Mouse (Mus musculus) heart, embryonic 11.5 days (tissue): Measurements from ENCODE around the gene Atg7. TPM values are rescaled to one million over a fixed set of nuclear protein-coding genes. Genes with fewer than 3 reads are reported as not detected.
A peak's percentile ranks its signal among the peaks of the same experiment; 100 is the strongest.

Experiments used
- ATAC-seq: fragments of 200-750 bp; cut with Nextera tagmentation; replicated peaks from 2 replicates; pipeline ENCODE4 v1.8.0; 2017; ENCODE audit warnings: moderate library complexity; ENCODE audit not compliant: insufficient number of reproducible peaks, low FRiP score, low TSS enrichment
- H3K27ac ChIP-seq: fragments of 300-500 bp; sonication (generic); 2 replicates; pipeline ENCODE4 v1.5.1; 2014; ENCODE audit warnings: mild to moderate bottlenecking, low read depth, low read length
- H3K27me3 ChIP-seq: fragments of 300-500 bp; sonication (generic); 2 replicates; pipeline ENCODE4 v1.6.1; 2014; ENCODE audit warnings: mild to moderate bottlenecking, low read length, mixed read lengths; ENCODE audit not compliant: control insufficient read depth, insufficient read depth
- H3K36me3 ChIP-seq: fragments of 300-500 bp; sonication (generic); 2 replicates; pipeline ENCODE4 v1.6.1; 2014; ENCODE audit warnings: mild to moderate bottlenecking, low read length, moderate library complexity, mixed read lengths; ENCODE audit not compliant: control insufficient read depth, insufficient read depth
- H3K4me1 ChIP-seq: fragments of 300-500 bp; sonication (generic); 2 replicates; pipeline ENCODE4 v1.6.1; 2014; ENCODE audit warnings: low read length; ENCODE audit not compliant: control insufficient read depth, insufficient read depth
- H3K4me2 ChIP-seq: fragments of 300-500 bp; sonication (generic); 2 replicates; pipeline ENCODE4 v1.6.1; 2014; ENCODE audit warnings: mild to moderate bottlenecking, moderate library complexity
- H3K4me3 ChIP-seq: fragments of 300-500 bp; sonication (generic); 2 replicates; pipeline ENCODE4 v1.5.1; 2014; ENCODE audit warnings: low read depth, low read length
- H3K9ac ChIP-seq: fragments of 300-500 bp; sonication (generic); 2 replicates; pipeline ENCODE4 v1.6.1; 2014; ENCODE audit warnings: mild to moderate bottlenecking, low read depth, low read length, moderate library complexity
- H3K9me3 ChIP-seq: fragments of 300-500 bp; sonication (generic); replicated peaks from 2 replicates; pipeline ENCODE4 v1.6.1; 2016; ENCODE audit warnings: low read length; ENCODE audit not compliant: control insufficient read depth
- WGBS: fragments of 180-500 bp; shearing (Covaris S2); extraction: QIAGEN DNeasy Blood & Tissue Kit; methylation state at CpG from one replicate; pipeline ENCODE4 v1.1.7; 2014; ENCODE audit not compliant: insufficient replicate concordance; 5-methylcytosine and 5-hydroxymethylcytosine counted together
- polyA plus RNA-seq: library from polyadenylated mRNA; unstranded; fragments of >200 nt; fragmentation: Nextera tagmentation; extraction: Ambion mirVana; gene quantifications from 2 replicates; pipeline ENCODE4 v1.2.1, GENCODE M21; 2014

Atg7 gene
- polyA plus RNA-seq, 1 experiment from 2014 or later: 16.9 TPM

- Histone ChIP-seq H3K4me2 (no peak overlapping the region), H3K27ac (no peak overlapping the region), H3K4me3 (no peak overlapping the region), H3K9me3 (0 out of 2 replicates have a peak, but pooled peaks cover 2% of the 10 kb centered on the region), H3K9ac (no peak overlapping the region), H3K36me3 (no peaks in the 10 kb centered on the region), H3K4me1 (peaks cover 41% of the 10 kb centered on the region), H3K27me3 (no peaks in the 10 kb centered on the region)
- no peak for ATAC-seq
- WGBS: 97% methylated on average over 2 of the region's 2 CpGs
Measured at GRCm38 (mm10) chr6:114842863-114843262, 200.0 kb downstream of the Atg7 start.

DNA sequence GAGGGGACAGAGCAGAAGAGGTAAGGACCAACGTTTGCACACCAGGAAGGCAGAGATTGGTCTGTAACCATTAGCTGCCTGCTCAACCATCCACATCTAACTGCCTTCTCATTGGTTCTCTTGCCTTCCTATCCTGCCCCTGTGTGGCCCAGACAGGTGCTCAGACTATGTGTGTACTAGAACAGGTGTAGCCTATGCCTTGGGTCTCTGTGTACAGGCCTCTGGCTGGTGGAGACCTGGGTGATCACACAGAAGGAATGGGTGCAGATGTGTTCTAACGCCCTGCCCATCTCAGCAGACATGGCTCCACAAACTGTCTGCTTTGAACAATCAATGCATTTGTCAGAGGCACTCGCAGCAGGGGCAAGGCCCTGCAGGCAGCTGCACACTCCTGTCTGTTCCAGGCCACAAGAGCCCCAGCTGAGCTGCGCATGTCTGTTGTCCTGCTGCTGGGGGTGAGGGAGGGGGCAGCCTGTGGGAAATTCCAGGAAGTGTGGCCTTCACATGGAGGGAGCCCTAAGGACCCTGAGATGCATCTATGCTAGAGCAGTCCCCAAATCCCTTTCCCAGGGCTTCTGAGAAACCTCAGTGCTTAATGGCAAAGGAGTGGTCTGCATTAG, 203.4 kb downstream of the Atg7 start:
- Histone ChIP-seq H3K9ac (peak overlapping the region; percentile 39; the same call in 1 of the 2 replicates), H3K27me3 (no peaks in the 10 kb centered on the region), H3K27ac (no peak overlapping the region), H3K36me3 (no peaks in the 10 kb centered on the region), H3K4me1 (peaks cover 44% of the 10 kb centered on the region), H3K4me2 (no peak overlapping the region), H3K9me3 (0 out of 2 replicates have a peak, but pooled peaks cover 2% of the 10 kb centered on the region), H3K4me3 (no peak overlapping the region)
- no peak; the same call in 1 of the 2 replicates for ATAC-seq
- WGBS: 38% methylated on average over 4 of the region's 4 CpGs

- H3K4me1 ChIP-seq: peaks cover 46% of the 10 kb centered on the region
- no peak overlapping the region for H3K27ac ChIP-seq
- WGBS: 76% methylated on average over 12 of the region's 12 CpGs
- no peak overlapping the region for H3K9ac ChIP-seq
- no peak overlapping the region for H3K4me2 ChIP-seq
- ATAC-seq: no peak
- 0 out of 2 replicates have a peak, but pooled peaks cover 2% of the 10 kb centered on the region for H3K9me3 ChIP-seq
- no peaks in the 10 kb centered on the region for H3K27me3 ChIP-seq
- H3K4me3 ChIP-seq: no peak overlapping the region
- no peaks in the 10 kb centered on the region for H3K36me3 ChIP-seq
Measured at GRCm38 (mm10) chr6:114847582-114848174, 204.8 kb downstream of the Atg7 start.

DNA sequence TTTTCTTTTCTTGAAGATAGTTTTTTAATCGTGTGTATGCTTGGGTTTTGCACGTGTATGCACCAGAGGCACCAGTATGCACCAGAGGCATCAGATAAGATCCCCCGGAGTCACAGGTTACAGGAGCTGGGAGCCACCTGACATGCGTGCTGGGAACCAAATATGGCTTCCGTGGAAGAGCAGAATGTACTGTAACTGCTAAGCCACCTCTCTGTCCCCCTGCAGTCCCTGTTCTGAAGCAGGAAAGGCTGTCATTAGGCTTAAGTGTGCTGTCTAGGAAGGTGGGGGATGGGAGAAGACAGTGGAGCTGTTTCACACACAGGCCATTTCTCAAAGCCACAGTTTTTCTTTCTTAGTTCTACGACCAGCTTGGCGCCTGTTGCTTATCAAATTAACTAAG, 205.9 kb downstream of the Atg7 start:
- 31% methylated on average over 7 of the region's 7 CpGs for WGBS
- Histone ChIP-seq H3K27ac (no peak overlapping the region), H3K9me3 (no peaks in the 10 kb centered on the region), H3K27me3 (no peaks in the 10 kb centered on the region), H3K36me3 (no peaks in the 10 kb centered on the region), H3K4me2 (no peak overlapping the region), H3K4me3 (no peak overlapping the region), H3K4me1 (peaks cover 46% of the 10 kb centered on the region), H3K9ac (0 out of 2 replicates have a peak overlapping the region, but pooled peaks have one; percentile 12)
- ATAC-seq: no peak

DNA sequence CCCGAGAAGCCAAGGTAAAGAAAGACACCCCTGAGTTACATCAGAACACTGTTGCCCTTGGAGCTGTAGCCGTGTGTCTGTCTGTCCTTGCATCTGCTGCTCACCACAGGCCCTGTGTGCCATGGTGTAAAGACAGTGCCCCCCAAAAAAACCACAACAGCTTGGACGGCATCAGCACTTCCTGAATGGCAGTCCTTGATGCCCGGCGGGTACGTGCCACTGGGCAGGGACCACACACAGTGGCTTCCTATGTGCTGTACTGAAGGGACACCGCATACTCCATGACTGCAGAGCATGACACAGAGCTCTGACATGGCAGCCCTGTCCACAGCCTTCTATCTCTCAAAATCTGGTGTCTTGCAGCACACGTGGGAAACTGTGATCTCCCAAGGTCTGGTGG, 206.9 kb downstream of the Atg7 start:
- peaks cover 52% of the 10 kb centered on the region for H3K4me1 ChIP-seq
- no peak overlapping the region for H3K27ac ChIP-seq

DNA sequence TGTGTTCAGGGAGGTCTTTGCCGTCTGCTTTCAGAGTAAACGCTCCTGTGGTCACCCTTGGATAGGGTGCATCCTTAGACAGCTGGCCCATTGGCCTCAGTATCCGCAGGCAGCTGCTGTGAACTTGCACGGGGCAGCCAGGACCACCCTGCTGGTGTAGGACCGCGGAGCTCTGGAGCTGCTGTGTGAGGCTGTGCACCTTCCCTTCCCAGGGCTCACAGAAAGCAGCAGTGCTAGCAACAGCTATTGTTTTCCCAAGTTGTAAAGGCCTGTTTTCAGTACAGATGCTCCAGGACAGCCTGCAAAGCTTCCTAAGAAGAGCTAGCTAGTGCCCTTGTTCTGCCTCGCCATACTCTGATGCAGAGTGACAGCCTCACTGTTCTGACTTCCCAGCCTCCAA, 208.8 kb downstream of the Atg7 start:
- Histone ChIP-seq H3K36me3 (no peaks in the 10 kb centered on the region), H3K4me3 (no peak overlapping the region), H3K9ac (no peak overlapping the region), H3K4me1 (peaks cover 58% of the 10 kb centered on the region), H3K27ac (no peak overlapping the region), H3K4me2 (no peak overlapping the region), H3K9me3 (no peaks in the 10 kb centered on the region), H3K27me3 (no peaks in the 10 kb centered on the region)
- 65% methylated on average over 7 of the region's 7 CpGs for WGBS
- no peak for ATAC-seq

More for the DNA sequence above, 206.9 kb downstream of the Atg7 start:
- H3K9me3 ChIP-seq: no peaks in the 10 kb centered on the region
- H3K4me2 ChIP-seq: no peak overlapping the region
- H3K27me3 ChIP-seq: no peaks in the 10 kb centered on the region
- no peak for ATAC-seq
- no peaks in the 10 kb centered on the region for H3K36me3 ChIP-seq
- H3K4me3 ChIP-seq: no peak overlapping the region
- H3K9ac ChIP-seq: no peak overlapping the region
- WGBS: 74% methylated on average over 8 of the region's 8 CpGs

GRCm38 (mm10) chr6:114852739-114853138, 209.8 kb downstream of the Atg7 start:
- 40% methylated on average over 3 of the region's 3 CpGs for WGBS
- Histone ChIP-seq H3K9ac (no peak overlapping the region), H3K36me3 (no peaks in the 10 kb centered on the region), H3K4me1 (peaks cover 59% of the 10 kb centered on the region), H3K4me3 (no peak overlapping the region), H3K27ac (no peak overlapping the region), H3K4me2 (no peak overlapping the region), H3K9me3 (no peaks in the 10 kb centered on the region), H3K27me3 (no peaks in the 10 kb centered on the region)
- no peak for ATAC-seq

DNA sequence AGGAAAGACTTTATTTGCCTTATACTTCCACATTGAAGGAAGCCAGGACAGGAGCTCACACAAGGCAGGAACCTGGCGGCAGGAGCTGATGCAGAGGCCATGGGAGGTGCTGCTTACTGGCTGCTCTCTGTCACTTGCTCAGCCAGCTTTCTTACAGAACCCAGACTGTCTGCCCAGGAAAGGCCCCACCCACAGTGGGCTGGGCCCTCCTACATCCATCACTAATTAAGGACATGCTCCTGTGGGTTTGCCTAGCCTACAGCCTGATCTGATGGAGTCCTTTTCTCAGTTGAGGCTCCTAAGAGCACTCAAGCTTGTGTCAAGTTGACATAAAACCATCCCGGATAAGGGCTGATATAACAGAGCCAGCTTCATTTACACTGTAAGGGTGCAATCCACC, 211.5 kb downstream of the Atg7 start:
- Histone ChIP-seq H3K4me3 (no peak overlapping the region), H3K9me3 (no peaks in the 10 kb centered on the region), H3K27me3 (no peaks in the 10 kb centered on the region), H3K4me2 (no peak overlapping the region), H3K27ac (peak overlapping the region; percentile 29; the same call in 1 of the 2 replicates), H3K4me1 (peaks cover 44% of the 10 kb centered on the region), H3K9ac (no peak overlapping the region), H3K36me3 (no peaks in the 10 kb centered on the region)
- 33% methylated on average over 2 of the region's 2 CpGs for WGBS
- ATAC-seq: no peak

- no peaks in the 10 kb centered on the region for H3K9me3 ChIP-seq
- H3K4me1 ChIP-seq: peaks cover 35% of the 10 kb centered on the region
- peak overlapping the region; percentile 4; the same call in 1 of the 2 replicates for H3K27ac ChIP-seq
- H3K4me3 ChIP-seq: no peak overlapping the region
- WGBS: 46% methylated on average over 3 of the region's 3 CpGs
- no peaks in the 10 kb centered on the region for H3K27me3 ChIP-seq
- no peak overlapping the region for H3K9ac ChIP-seq
- no peak overlapping the region for H3K4me2 ChIP-seq
- 0 out of 2 replicates have a peak, but pooled peaks cover 2% of the 10 kb centered on the region for H3K36me3 ChIP-seq
- no peak for ATAC-seq
Measured at GRCm38 (mm10) chr6:114855644-114856043, 212.7 kb downstream of the Atg7 start.
